18 mouse cellular contexts compared by ENCODE assay signal in the genomic region with DNA sequence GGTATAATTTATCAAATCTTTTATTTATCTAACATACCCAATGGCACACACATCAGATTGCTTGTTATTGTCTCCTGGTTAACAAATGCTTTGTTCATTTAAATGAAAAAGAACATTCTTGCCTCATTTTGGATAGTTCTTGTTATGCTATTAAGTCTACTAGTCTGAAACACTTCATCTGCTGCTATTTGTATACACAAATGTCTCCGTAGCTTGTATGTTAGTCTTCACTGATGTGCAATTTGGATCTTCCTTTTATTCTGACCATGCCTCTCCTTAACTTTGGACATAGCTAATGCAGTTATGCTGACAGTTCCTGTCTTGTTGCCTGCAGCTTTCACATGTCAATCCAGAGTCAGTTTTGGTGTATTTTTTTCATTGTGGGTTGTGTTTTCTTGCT.
"Had no signal": no experiment of that assay in that cellular context is flagged by ENCODE, and none has a peak within 500 bp of the region (broad histone marks: within the 10 kb centered on the region; RNA-seq: fewer than 3 reads in every experiment).

No protein-coding gene starts in this region.

- H3K27ac ChIP-seq: liver, embryonic 13.5 days; liver, embryonic 15.5 days; lung, embryonic 15.5 days; macrophage; midbrain, embryonic 13.5 days; midbrain, embryonic 15.5 days; neural tube, embryonic 12.5 days had no signal

- H3K9ac ChIP-seq: liver, embryonic 13.5 days; liver, embryonic 15.5 days; liver, postnatal 0 days; lung, embryonic 15.5 days; midbrain, embryonic 13.5 days; midbrain, embryonic 15.5 days; neural tube, embryonic 12.5 days had no signal

- H3K4me3 ChIP-seq: liver, embryonic 13.5 days; liver, embryonic 15.5 days; lung, embryonic 15.5 days; megakaryocyte, embryonic 14.5 days; midbrain, embryonic 13.5 days; midbrain, embryonic 15.5 days; neural tube, embryonic 12.5 days had no signal

- H3K36me3 ChIP-seq: liver, embryonic 13.5 days; liver, embryonic 15.5 days; lung, embryonic 15.5 days; midbrain, embryonic 13.5 days; midbrain, embryonic 15.5 days; neural tube, embryonic 12.5 days had no signal

- H3K27me3 ChIP-seq: liver, embryonic 13.5 days; liver, embryonic 15.5 days; lung, embryonic 15.5 days; megakaryocyte, embryonic 14.5 days; midbrain, embryonic 13.5 days; midbrain, embryonic 15.5 days; neural tube, embryonic 12.5 days had no signal

- H3K4me1 ChIP-seq: midbrain, embryonic 15.5 days had no signal

- H3K9me3 ChIP-seq: liver, embryonic 13.5 days; liver, embryonic 15.5 days; lung, embryonic 15.5 days; midbrain, embryonic 13.5 days; midbrain, embryonic 15.5 days; neural tube, embryonic 12.5 days had no signal

- ATAC-seq: liver, postnatal 0 days; midbrain, embryonic 13.5 days; midbrain, embryonic 15.5 days had no signal

- H3K4me2 ChIP-seq: liver, embryonic 11.5 days; liver, embryonic 13.5 days; liver, embryonic 15.5 days; lung, embryonic 15.5 days; midbrain, embryonic 11.5 days; midbrain, embryonic 13.5 days; midbrain, embryonic 15.5 days; neural tube, embryonic 12.5 days had no signal

- DNase-seq: liver, embryonic 13.5 days; liver, postnatal 0 days; lung, postnatal 14 days; right cerebral cortex, postnatal 25 days; right cerebral cortex, postnatal 4 days; spleen, adult 18-20 months; thymus, adult 18-20 months; thymus, postnatal 14 days; thymus, postnatal 36 days had no signal
